ENCODE assay signal across 21 mouse cellular contexts in the genomic region with DNA sequence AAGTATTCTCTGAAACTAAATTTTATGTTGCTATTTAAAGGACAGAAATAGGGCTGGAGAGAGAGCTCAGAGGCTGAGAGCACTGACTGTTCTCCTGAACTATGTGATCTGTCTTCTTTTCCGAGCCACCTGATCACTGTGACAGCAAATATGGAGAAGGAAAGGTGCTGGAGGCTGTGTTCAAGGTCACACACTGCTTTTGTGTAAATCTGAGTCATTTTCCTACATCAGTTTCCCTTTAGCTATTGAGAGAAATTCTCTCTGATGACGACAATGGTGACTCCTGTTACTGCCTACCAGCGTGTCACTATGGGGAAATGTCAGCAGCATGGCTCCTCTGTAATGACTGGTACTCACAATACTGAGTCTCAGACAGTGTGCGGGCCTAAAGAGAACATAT.
"Had no signal": no experiment of that assay in that cellular context is flagged by ENCODE, and none has a peak within 500 bp of the region (broad histone marks: within the 10 kb centered on the region; RNA-seq: fewer than 3 reads in every experiment).

No protein-coding gene starts in this region.

- H3K36me3 ChIP-seq: liver, embryonic 12.5 days; liver, embryonic 15.5 days had no signal

- H3K9me3 ChIP-seq: limb, embryonic 10.5 days; limb, embryonic 13.5 days; liver, embryonic 12.5 days; liver, embryonic 15.5 days; lung, embryonic 15.5 days; megakaryocyte, embryonic 14.5 days; midbrain, embryonic 10.5 days; midbrain, embryonic 13.5 days; neural tube, embryonic 13.5 days had no signal

- H3K4me1 ChIP-seq: limb, embryonic 10.5 days; limb, embryonic 13.5 days; liver, embryonic 12.5 days; lung, embryonic 15.5 days; megakaryocyte, embryonic 14.5 days; midbrain, embryonic 10.5 days; midbrain, embryonic 13.5 days; neural tube, embryonic 13.5 days had no signal

- H3K4me3 ChIP-seq: layer of hippocampus, adult 2 months; limb, embryonic 10.5 days; limb, embryonic 13.5 days; liver, embryonic 12.5 days; liver, embryonic 15.5 days; lung, embryonic 15.5 days; megakaryocyte, embryonic 14.5 days; midbrain, embryonic 10.5 days; midbrain, embryonic 13.5 days; myocyte; neural tube, embryonic 13.5 days had no signal

- H3K27ac ChIP-seq: kidney, postnatal 0 days; layer of hippocampus, adult 2 months; limb, embryonic 10.5 days; limb, embryonic 13.5 days; liver, embryonic 12.5 days; liver, embryonic 15.5 days; lung, embryonic 15.5 days; midbrain, embryonic 10.5 days; midbrain, embryonic 13.5 days; neural tube, embryonic 13.5 days had no signal

- H3K9ac ChIP-seq: limb, embryonic 13.5 days; liver, embryonic 12.5 days; liver, embryonic 15.5 days; lung, embryonic 15.5 days; midbrain, embryonic 13.5 days; neural tube, embryonic 13.5 days had no signal

- ATAC-seq: liver, embryonic 12.5 days; midbrain, embryonic 13.5 days; midbrain, embryonic 16.5 days had no signal

- H3K4me2 ChIP-seq: limb, embryonic 13.5 days; liver, embryonic 12.5 days; liver, embryonic 15.5 days; lung, embryonic 15.5 days; midbrain, embryonic 13.5 days; neural tube, embryonic 13.5 days had no signal

- H3K27me3 ChIP-seq: limb, embryonic 13.5 days; liver, embryonic 12.5 days; liver, embryonic 15.5 days; lung, embryonic 15.5 days; midbrain, embryonic 13.5 days; neural tube, embryonic 13.5 days had no signal

- DNase-seq: kidney, postnatal 25 days; layer of hippocampus, adult 9-11 months; liver; lung, adult 18-20 months; lung, postnatal 10 days; lung, postnatal 36 days; thymus, adult 18-20 months; thymus, postnatal 36 days had no signal
